Mouse (Mus musculus): ENCODE data around the gene Mettl22. TPM values are rescaled to one million over a fixed set of nuclear protein-coding genes. Genes with fewer than 3 reads are reported as not detected.
A peak's percentile ranks its signal among the peaks of the same experiment; 100 is the strongest.

The Mettl22 gene
- polyA plus RNA-seq, 2 experiments from 2014 or later, result 16.4 to 32.0 TPM

DNA sequence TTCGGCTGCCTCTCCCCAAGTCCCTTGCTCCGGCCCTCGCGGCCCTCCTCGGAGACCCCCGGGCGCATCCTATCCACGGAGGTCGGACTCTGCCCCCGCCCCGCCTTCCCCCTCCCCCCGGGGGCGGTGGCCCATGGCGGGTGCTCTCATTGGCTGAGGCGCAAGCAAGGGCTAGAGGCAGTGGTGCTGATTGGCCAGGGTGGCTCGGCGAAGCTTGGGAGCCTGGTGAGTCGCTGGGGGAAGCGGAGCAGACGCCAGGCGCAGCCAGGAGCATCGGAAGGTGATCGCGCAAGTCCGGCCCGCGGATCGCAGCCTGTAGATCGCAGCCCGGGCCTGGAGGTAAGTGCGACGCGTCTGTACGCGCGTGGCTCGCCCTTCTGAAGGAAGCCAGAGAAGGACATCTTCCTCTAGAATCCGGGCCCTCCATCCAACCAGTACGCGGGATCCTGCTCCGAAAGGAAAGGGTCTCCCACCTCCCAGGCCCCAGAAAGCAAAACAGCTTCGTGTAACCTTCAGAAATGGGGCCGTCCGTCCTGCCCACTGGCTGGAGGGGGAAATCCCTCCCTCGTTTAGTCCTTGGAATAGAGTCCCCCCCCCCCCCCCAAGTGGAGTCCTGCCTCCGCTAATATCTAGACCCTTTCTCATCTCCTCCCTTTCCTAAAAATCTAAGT, 42.8 kb downstream of the Mettl22 start, which contains the start of gene Abat:
Gene Abat (plus strand): TSS at position 194 of the 671 bp plus-strand sequence.
- ATAC-seq, result peak; percentile 93

DNA sequence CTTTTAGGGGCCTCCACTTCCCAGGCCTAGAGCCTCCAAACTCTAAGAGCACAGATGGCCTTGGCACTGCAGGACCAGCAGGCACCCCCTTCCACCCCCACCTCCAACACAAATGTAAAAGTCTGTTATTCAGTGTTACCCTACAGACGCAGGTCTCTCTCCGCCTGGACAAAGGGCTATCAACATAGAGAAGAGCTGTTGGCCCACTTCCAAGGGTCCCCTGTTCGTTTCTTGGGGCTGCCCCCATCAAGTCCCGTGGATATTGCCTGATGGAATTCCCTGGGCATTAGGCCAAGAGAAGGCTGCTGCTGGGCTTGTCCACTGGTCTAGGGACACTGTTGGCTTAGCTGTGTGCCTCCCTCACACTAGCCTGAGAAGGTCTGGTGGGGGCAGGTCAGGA, 43.6 kb downstream of the Mettl22 start:
- no peak for ATAC-seq

DNA sequence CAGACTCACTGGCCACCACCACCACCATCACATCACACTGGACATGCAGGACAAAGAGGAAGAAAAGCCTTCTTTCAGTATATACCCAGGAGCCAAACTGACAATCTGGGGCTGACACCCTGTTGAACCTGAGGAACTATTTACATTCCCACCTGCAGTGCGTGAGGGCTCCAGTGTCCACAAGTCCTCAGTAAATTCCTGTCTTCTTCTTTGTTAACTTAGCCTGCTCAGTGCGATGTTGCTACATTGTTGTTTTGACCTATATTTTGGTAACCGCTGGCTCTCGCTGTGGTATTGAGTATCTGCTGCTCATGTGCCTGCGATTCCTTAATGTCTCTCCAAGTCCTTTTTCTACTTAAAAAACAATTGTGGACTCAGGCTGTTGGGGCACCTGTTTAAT, 49.9 kb downstream of the Mettl22 start:
- no peak for ATAC-seq

DNA sequence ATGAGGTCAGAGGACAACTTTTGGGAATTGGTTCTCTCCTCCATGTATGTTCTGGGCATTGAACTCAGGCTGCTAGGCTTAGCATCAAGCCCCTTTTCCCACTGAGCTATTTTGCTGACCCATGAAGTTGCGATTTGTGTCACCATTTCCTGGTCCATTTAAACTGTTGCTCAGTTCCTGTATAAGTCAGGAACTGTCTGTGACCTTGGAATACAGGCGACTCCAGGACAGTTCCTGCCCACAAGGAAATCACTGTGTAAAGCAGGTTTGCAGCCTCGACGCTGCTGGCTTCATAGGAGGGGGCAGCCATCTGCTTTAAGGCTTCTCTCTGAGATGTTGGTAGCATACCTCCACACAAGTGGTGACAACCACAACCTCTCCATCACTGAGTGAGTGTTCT, 50.7 kb downstream of the Mettl22 start:
- no peak for ATAC-seq

DNA sequence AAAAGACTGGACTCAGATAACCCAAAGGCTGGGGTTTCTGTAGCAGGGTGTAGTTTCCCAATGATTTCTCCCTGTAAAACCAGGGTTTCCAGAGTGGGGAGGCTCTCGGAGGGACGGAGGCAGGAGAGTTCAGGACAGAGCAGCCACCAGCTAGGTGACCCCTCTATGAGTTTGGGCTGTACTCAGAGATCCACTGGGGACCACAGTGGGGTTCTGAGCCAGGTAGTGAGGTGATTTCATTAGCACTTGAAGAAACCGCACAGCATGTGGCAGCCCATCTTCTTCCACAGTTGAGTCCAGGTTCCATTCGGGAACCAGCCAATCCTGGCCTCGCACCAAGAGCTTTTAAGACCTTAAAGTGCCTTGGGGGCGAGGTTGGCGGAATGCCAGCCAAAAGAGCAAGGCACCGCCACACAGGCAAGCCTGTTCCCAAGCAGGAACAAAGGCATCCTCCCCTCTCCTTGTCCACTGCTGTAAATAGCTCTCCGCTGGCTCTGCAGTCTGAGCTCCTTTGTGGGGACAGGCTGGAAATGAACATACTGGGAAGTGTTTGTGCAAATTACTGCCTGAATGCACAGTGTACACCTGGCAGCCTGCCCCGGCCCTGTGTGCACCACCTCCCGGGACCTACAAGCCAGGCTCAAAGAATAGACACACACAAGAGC, 53.0 kb downstream of the Mettl22 start:
- ATAC-seq, result no peak

DNA sequence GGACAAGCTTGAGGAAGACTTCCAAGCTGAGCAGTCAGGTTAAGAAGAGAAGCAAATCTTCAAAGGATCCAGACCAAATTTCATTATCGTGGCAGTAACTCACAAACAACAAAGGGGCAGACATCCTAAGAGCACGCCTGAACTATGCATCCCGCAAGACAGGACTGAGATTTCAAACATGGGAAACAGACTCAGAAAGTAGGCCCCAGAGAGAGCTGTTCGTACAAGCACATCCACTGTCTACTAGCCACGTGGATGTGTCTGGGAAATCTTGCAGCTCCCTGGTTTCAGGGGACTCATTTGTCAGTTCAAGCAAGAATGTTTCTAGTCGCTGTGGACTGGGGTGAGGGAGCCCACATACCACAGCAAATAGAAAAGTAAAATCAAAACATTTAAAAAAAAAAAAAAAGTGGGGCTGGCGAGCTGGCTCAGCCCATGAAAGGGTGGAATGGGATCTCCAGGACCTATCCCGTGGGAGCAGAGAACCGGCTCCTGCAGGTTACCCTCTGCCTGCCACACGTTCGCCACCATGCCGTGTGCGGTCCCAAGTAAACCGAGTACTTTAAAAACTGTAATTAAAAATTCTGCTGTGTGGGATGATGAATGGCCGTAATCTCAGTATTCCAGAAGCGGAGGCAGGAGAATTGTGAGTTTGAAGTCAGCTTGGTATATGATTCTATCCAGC, 53.7 kb downstream of the Mettl22 start:
- ATAC-seq, result no peak

DNA sequence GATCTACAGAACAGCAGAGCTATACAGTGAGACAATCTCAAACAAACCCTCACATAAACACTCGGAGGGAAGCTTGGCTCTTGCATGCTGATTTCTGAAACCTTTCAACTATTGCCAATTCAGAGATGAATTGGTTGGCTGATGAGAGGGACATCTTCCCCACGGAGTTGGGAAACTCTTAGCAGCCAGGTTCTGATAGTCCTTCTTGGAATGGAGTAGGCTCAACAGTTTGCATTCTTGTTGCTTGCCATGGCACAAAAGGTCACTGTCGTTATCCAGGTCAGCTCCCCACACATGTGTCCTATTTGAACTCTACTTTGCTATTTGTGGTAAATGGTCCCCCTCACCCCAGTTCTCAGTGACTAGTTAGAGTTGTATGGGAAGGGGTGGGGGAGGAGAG, 54.7 kb downstream of the Mettl22 start:
- ATAC-seq, result no peak

DNA sequence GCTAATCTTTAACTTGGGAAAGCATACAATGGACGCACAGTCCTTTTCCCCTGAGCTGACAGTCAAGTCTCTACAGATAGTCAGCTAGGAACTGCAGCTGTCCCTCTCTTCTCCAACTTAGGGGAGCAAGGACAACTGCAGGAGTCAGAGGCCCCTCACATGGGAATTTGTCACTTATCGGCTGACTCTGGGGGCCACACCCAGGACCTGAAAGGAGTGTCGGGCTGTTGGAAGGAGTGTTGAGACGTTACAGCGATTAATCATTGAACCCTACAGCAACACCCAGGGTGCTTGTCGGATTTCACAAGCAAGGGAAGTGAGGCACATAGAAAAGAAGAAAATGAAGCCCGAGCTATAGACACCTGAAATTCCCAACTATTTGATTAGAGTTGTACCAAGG, 55.3 kb downstream of the Mettl22 start:
- no peak for ATAC-seq

DNA sequence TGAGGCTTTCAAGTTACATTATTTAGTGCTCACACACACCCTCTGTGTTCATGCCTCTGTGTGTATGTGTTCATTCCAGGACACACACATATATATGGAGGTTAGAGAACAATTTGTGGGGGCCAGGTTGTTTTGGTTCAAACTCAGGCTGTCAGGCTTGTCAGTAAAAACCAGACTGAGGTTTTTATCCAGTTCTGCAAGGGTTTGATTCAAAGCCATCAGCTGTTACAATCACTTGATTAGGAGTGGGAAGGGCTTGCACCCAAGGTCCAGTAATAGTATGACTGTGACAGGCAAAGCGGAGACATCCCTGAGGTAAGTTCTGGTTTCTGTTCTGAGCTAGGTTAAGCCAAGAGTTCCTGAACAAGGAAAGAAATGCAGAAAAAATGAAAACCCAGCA, 58.8 kb downstream of the Mettl22 start:
- ATAC-seq, result no peak

DNA sequence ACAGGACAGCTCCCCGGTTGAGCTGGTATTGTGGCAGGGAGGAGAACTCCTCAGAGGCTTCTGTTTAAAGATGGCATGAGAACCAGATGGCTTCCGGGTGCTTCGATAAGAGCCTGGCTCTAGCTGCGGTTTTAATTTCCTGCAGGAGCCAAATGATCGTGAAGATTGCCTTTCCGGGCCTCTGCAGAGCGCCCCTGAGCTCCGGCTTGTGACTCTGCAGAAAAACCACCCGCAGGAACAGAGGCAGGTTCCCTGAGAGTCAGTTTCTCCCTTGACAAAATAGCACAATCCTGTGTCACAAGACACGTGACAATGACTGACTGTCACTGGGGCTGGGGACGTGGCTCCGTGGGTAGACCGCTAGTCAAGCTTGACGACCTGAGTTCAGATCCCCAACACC, 59.4 kb downstream of the Mettl22 start:
- peak; percentile 65 for ATAC-seq

DNA sequence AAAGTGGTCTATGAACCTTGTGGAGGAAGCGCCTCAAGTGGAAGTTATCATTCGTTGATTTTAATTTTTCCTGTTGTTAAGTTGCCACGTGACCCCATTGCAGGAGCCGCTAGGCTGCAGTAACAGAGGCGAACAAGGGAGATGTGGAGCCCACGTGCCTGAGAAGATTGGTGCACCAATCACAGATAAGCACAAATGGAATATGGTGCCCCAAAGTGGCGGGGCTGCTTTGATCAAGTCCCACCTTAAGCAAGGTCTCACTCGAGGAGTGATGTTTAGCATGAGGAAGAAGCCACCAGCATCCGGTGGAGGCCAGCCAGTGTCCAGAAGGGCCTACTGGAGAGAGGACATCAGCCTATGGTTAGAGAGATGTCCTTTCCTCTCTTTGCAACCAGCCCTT, 61.9 kb downstream of the Mettl22 start:
- ATAC-seq, result no peak

DNA sequence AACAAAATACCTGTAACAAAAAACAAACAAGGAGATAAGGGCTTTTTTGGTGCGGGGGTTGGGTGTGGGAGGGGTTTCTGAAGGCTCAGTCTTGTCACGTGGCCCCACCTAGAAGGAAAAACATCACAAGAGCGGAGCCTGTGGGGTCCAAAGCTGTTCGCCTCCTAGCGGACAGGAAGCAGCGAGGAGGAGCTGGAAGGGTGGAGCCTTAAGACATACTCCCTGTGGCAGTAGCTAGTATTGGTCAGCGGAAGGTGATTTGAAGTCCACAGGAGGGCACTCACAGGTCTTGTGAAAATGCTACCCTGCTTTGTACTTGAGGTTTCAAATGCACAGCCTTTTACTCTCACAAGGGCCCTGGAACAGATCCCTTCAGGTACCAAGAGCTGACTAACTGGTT, 62.3 kb downstream of the Mettl22 start:
- no peak for ATAC-seq

DNA sequence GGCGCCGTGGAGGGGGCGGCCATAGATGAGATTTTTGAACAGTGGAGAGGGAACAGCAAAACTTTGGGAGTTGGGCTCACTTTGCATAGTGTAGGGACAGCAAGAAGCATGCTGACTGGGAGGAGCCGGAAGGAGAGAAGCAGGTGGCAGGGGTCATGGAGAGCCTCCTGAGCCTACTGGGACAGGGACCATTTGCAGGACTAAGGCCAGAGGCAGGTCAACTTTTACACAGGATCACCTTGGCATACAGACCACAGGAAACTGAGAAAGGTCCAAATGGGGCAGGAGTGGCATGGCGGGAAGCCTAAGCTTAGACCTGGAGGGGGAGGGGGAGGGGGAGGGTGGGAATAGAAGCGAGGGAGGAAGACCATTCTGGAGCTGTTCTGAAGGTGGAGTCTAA, 62.9 kb downstream of the Mettl22 start:
- no peak for ATAC-seq

DNA sequence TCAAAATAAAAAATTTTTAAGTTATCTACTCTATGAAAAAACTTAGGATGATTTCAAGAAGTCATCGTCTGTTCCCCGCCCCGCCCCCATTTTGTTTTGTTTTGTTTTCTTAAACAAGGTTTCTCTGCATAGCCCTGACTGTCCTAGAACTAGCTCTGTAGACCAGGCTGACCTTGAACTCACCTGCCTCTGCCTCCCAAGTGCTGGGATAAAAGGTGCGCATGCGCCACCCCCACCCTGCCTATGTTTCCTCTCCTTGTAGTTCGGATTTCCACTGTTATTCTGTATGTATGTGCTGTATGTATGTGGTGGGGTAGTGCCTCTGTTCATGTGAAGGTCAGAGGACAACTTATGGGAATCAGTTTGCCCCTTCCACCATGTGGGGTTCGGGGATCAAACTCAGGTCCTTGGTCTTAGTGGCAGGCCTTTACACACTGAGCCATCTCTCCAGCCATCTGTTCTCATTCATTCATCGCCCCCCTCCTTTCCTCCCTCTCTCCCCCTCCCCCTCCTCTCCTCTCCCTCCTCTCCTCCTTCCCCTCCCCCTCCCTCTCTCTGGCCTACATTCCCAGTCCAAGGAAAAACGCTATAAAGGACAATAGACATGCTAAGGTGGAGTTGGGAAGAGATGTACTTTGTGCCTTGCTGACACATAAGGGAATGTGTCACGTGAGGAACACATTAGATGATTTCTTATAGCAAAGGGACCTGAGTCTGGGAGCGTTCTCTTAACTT, 64.0 kb downstream of the Mettl22 start:
- ATAC-seq, result no peak

DNA sequence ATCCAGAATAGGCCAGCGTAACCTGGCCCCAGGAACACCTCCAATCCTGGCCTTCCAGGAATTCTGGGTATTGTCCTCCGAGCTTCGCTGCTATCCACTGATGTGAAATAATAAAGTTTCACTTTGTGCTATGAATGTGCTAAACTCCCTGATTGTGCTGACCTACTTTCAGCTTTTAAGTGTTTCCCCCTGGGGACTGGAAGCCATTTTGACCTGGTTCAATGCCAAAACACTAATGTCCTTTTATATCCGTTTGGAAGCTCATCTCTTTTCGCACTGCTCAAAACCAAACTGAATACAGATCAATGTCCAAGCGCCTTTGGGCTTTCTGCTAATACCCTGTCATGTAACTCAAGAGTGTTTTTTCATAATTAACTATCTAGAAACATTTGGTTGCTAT, 64.8 kb downstream of the Mettl22 start:
- ATAC-seq, result no peak

DNA sequence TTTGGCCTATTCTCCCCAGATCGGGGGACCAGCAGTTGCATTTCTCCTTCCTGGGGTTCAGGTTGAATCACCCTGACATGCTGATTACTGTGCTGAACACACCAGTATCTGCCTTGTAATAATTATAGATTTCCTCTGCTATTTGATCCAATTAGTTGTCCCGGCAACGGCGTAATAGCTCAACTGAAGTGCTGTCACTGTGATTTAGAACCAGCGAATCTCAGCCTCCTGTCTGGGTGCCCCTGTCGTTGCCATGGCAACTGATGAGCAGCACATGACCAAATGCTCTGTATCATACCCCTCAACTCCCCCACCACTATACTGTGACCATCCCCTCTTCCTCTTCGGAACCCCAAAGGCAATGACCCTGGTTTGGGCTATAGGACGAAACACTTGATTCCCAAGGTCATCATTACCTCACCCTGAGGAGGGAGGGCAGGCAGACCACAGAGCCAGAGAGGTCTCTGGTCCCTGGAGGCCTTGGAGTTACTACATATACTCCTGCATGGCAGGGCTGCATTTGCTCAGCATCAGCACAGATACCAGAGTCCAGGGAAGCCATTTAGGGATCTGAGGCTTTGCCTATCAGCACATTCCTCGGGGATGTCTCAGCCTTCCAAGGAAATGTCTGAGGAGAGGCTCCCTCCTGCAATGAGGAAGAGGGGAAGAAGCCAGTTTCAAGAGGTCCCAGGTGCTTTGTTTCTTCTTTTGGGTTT, 68.7 kb downstream of the Mettl22 start:
- no peak for ATAC-seq

Other genes starting within 250 kb of the Mettl22 start
- not detected for gene Tmem114, start 45.7 kb upstream of the Mettl22 start, polyA plus RNA-seq (2017; shearing (Covaris generic))
- 1 to 10 TPM; 1.3 TPM for gene Abat, start 42.6 kb downstream of the Mettl22 start, polyA plus RNA-seq (2017; shearing (Covaris generic))
- 100 to 1,000 TPM in 1 of 2 experiments, 10 to 100 TPM in 1; 95.0 to 108 TPM for gene Pmm2, start 166.9 kb downstream of the Mettl22 start, polyA plus RNA-seq (2017; shearing (Covaris generic))
- gene Tmem186, start 166.9 kb downstream of the Mettl22 start, polyA plus RNA-seq (2017; shearing (Covaris generic)), result 10 to 100 TPM; 12.0 to 12.2 TPM
- 10 to 100 TPM; 25.6 to 32.1 TPM for gene Carhsp1, start 201.4 kb downstream of the Mettl22 start, polyA plus RNA-seq (2017; shearing (Covaris generic))
- gene Gm5767, start 210.0 kb downstream of the Mettl22 start, polyA plus RNA-seq (2017; shearing (Covaris generic)), result not detected